Mouse (Mus musculus): ENCODE measurements at regions not wholly inside any gene's neighbourhood (a gene's known extent, or its start where the extent isn't known, plus 50 kb on each side); places are given as distances from the start of the nearest gene placed in this dataset.

DNA sequence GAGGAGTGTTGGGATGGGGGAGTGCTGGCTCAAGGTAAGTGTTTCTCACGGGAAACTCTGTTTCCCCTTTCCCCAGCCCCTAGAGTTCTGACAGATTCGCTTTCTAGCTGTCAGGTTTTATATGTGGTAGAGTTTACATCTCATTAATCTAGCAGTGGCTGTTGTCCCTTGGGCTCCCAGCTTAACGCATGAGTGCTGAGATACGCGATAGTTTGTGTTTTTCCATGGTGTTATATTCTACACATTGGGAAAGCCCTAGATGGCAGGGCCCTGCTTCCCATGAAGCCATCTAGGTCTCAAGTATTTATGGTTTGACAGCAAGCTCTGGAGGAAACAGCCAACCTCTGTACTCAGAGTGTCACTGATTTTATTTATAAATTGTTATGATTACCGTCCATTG, 373.8 kb downstream of the Cd83 start:
- TF ChIP-seq CTCF (IDR thresholded peaks at IDR 0.05; ENCODE audit: low read depth) (no peak), EP300 (optimal IDR thresholded peaks at IDR 0.05) (no peak)

Data from stomach, postnatal 0 days (tissue).